In the genomic region with DNA sequence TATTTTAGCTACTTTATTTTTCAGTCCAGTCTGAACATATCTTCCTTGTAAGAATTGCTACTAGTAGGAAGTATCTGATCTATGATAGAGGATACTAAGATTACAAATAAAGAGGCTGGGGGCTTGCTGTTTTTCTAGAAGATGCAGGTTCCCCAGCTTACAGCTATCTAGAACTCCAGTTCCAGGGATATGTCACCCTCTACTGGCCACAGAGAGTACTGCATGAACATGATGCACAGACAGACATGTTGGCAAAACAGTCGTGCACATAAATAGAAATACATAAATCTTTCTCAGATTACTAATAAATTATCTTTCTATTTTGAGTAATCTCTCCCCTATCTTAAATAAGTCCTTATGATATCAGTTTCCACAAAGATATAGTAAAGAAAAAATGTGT, we compare ENCODE assay signal across 9 mouse cellular contexts. TPM values are rescaled to one million over a fixed set of nuclear protein-coding genes. Genes with fewer than 3 reads are reported as not detected.
DNase-seq lines count a peak whose midpoint lies in the region; ATAC-seq lines count a peak whose summit lies in the region.
"Had no signal": no experiment of that assay in that cellular context is flagged by ENCODE, and none has a peak within 500 bp of the region (broad histone marks: within the 10 kb centered on the region; RNA-seq: fewer than 3 reads in every experiment).

No protein-coding gene starts in this region.

- no peak overlapping the region for H3K9ac ChIP-seq in midbrain, embryonic 15.5 days
- H3K9ac ChIP-seq: embryonic facial prominence, embryonic 13.5 days had no signal

- H3K9me3 ChIP-seq in midbrain, embryonic 15.5 days: no peaks in the 10 kb centered on the region
- H3K9me3 ChIP-seq: embryonic facial prominence, embryonic 13.5 days had no signal

- ATAC-seq in granulocyte monocyte progenitor cell, adult 5-6 weeks (replicated peaks; ENCODE audit: poor library complexity, severe bottlenecking): peak; percentile 78
- ATAC-seq in midbrain, embryonic 15.5 days (replicated peaks): 0 out of 2 replicates have a peak, but pooled peaks have one; percentile 33

- H3K27ac ChIP-seq in midbrain, embryonic 15.5 days: no peak overlapping the region
- H3K27ac ChIP-seq: embryonic facial prominence, embryonic 13.5 days had no signal

- H3K4me1 ChIP-seq in midbrain, embryonic 15.5 days: no peaks in the 10 kb centered on the region
- H3K4me1 ChIP-seq: embryonic facial prominence, embryonic 13.5 days had no signal

- 27% methylated on average over 1 of the region's 1 CpGs for WGBS in midbrain, embryonic 15.5 days

- no peaks in the 10 kb centered on the region for H3K27me3 ChIP-seq in midbrain, embryonic 15.5 days (replicated peaks)
- H3K27me3 ChIP-seq: embryonic facial prominence, embryonic 13.5 days had no signal

- DNase-seq in heart, postnatal 10 days: peak; percentile 76 to 85
- no peak for DNase-seq in heart, adult 11 months
- peak; percentile 66 for DNase-seq in MN1 (ENCODE audit: low spot score)
- peak; percentile 80 for DNase-seq in cerebellum, adult 9-10 months
- peak; percentile 34 for DNase-seq in left cerebral cortex, adult 11 months (ENCODE audit: low spot score)
- DNase-seq in testis, postnatal 10 days (ENCODE audit: low spot score): peak; percentile 81

- no peak overlapping the region for H3K4me3 ChIP-seq in midbrain, embryonic 15.5 days
- H3K4me3 ChIP-seq: embryonic facial prominence, embryonic 13.5 days had no signal

- intact Hi-C loops in heart, postnatal 10 days (cut with DNase I): loop anchor here (1.0 to 10.0 kb wide), 4 partner anchors 37 to 215 kb away; a partner anchor contains a TSS

- no peaks in the 10 kb centered on the region for H3K36me3 ChIP-seq in midbrain, embryonic 15.5 days (replicated peaks)
- H3K36me3 ChIP-seq: embryonic facial prominence, embryonic 13.5 days had no signal

- no peak overlapping the region for H3K4me2 ChIP-seq in midbrain, embryonic 15.5 days
- H3K4me2 ChIP-seq: embryonic facial prominence, embryonic 13.5 days had no signal

RNA-seq across cellular contexts. Expression of a gene that starts 34.8 kb away (rescaled TPM):
- not detected for total RNA-seq in heart, postnatal 10 days (2021)
- not detected in 2 replicates for total RNA-seq in granulocyte monocyte progenitor cell, adult 5-6 weeks (2014; fragmentation: Nextera tagmentation)
- not detected in 2 replicates for total RNA-seq in granulocyte monocyte progenitor cell, adult 5-6 weeks (2017)
- not detected in 2 replicates for polyA plus RNA-seq in midbrain, embryonic 15.5 days (2015; fragmentation: Nextera tagmentation; extraction: Ambion mirVana)
- polyA plus RNA-seq: embryonic facial prominence, embryonic 13.5 days had no signal

RNA-seq across cellular contexts. Expression of a gene that starts 35.1 kb away (rescaled TPM):
- total RNA-seq in heart, postnatal 10 days (2021): 10 to 100 TPM; 15.1 to 15.3 TPM
- 39.9 and 96.1 TPM in 2 replicates for total RNA-seq in granulocyte monocyte progenitor cell, adult 5-6 weeks (2014; fragmentation: Nextera tagmentation)
- 48.0 and 62.4 TPM in 2 replicates for total RNA-seq in granulocyte monocyte progenitor cell, adult 5-6 weeks (2017)
- polyA plus RNA-seq in midbrain, embryonic 15.5 days (2015; fragmentation: Nextera tagmentation; extraction: Ambion mirVana): 19.4 and 19.9 TPM in 2 replicates

RNA-seq across cellular contexts. Expression of a gene that starts 42.0 kb away (rescaled TPM):
- under 1 TPM in 1 of 2 experiments, not detected in 1; 0.93 TPM for total RNA-seq in heart, postnatal 10 days (2021)
- 1.9 TPM in 1 of 2 replicates, not detected in the other for total RNA-seq in granulocyte monocyte progenitor cell, adult 5-6 weeks (2014; fragmentation: Nextera tagmentation)
- 30.0 and 112 TPM in 2 replicates for total RNA-seq in granulocyte monocyte progenitor cell, adult 5-6 weeks (2017)
- 0.99 and 1.6 TPM in 2 replicates for polyA plus RNA-seq in midbrain, embryonic 15.5 days (2015; fragmentation: Nextera tagmentation; extraction: Ambion mirVana)

RNA-seq across cellular contexts. Expression of a gene that starts 59.6 kb away (rescaled TPM):
- total RNA-seq in heart, postnatal 10 days (2021): not detected
- not detected in 2 replicates for total RNA-seq in granulocyte monocyte progenitor cell, adult 5-6 weeks (2014; fragmentation: Nextera tagmentation)
- total RNA-seq in granulocyte monocyte progenitor cell, adult 5-6 weeks (2017): not detected in 2 replicates
- polyA plus RNA-seq in midbrain, embryonic 15.5 days (2015; fragmentation: Nextera tagmentation; extraction: Ambion mirVana): 0.27 TPM in 1 of 2 replicates, not detected in the other
- polyA plus RNA-seq: embryonic facial prominence, embryonic 13.5 days had no signal
